Mouse (Mus musculus) intestine, postnatal 0 days (tissue): ENCODE results near the gene Plk2. TPM values are rescaled to one million over a fixed set of nuclear protein-coding genes. Genes with fewer than 3 reads are reported as not detected.

ENCODE experiments used
- ATAC-seq: fragments of 200-750 bp; cut with Nextera tagmentation; 2 replicates; pipeline ENCODE4 v1.8.0; 2017; ENCODE audit warnings: mild to moderate bottlenecking, moderate TSS enrichment, moderate library complexity
- H3K27ac ChIP-seq: fragments of 300-500 bp; sonication (generic); 2 replicates; pipeline ENCODE4 v1.5.1; 2014; ENCODE audit warnings: mild to moderate bottlenecking, low read depth, low read length, moderate library complexity
- H3K27me3 ChIP-seq: fragments of 300-500 bp; sonication (generic); replicated peaks from 2 replicates; pipeline ENCODE4 v1.6.1; 2014; ENCODE audit warnings: low read length, mixed read lengths; ENCODE audit not compliant: control insufficient read depth, insufficient read depth
- H3K36me3 ChIP-seq: fragments of 300-500 bp; sonication (generic); 2 replicates; pipeline ENCODE4 v1.6.1; 2014; ENCODE audit warnings: mild to moderate bottlenecking, moderate library complexity; ENCODE audit not compliant: control insufficient read depth, insufficient read depth
- H3K4me1 ChIP-seq: fragments of 300-500 bp; sonication (generic); replicated peaks from 2 replicates; pipeline ENCODE4 v1.6.1; 2014; ENCODE audit warnings: antibody characterized with exemption, low read length, mixed read lengths; ENCODE audit not compliant: control insufficient read depth, insufficient read depth
- H3K4me2 ChIP-seq: fragments of 300-500 bp; sonication (generic); replicated peaks from 2 replicates; pipeline ENCODE4 v1.6.1; 2014; ENCODE audit warnings: low read depth, mild to moderate bottlenecking, moderate library complexity
- H3K4me3 ChIP-seq: fragments of 300-500 bp; sonication (generic); 2 replicates; pipeline ENCODE4 v1.5.1; 2014; ENCODE audit warnings: low read depth, low read length
- H3K9ac ChIP-seq: fragments of 300-500 bp; sonication (generic); 2 replicates; pipeline ENCODE4 v1.6.1; 2014; ENCODE audit warnings: mild to moderate bottlenecking, low read depth, low read length
- H3K9me3 ChIP-seq: fragments of 300-500 bp; sonication (generic); 2 replicates; pipeline ENCODE4 v1.6.1; 2016; ENCODE audit warnings: mixed run types; ENCODE audit not compliant: control insufficient read depth
- CTCF ChIP-seq: sonication (generic); IDR thresholded peaks from 2 replicates; pipeline ENCODE4 v1.5.1; 2016; ENCODE audit warnings: low read depth, mild to moderate bottlenecking, control low read depth, antibody characterized with exemption, moderate library complexity
- WGBS: fragments of 180-500 bp; shearing (Covaris S2); extraction: QIAGEN DNeasy Blood & Tissue Kit; methylation state at CpG from one replicate; pipeline ENCODE4 v1.1.7; 2014; 5-methylcytosine and 5-hydroxymethylcytosine counted together
- polyA plus RNA-seq: library from polyadenylated mRNA; unstranded; fragments of >200 nt; fragmentation: Nextera tagmentation; extraction: Ambion mirVana; gene quantifications from 2 replicates; pipeline ENCODE4 v1.2.1, GENCODE M21; 2015

Plk2 gene
- polyA plus RNA-seq, 1 experiment from 2014 or later, result 16.4 TPM

DNA sequence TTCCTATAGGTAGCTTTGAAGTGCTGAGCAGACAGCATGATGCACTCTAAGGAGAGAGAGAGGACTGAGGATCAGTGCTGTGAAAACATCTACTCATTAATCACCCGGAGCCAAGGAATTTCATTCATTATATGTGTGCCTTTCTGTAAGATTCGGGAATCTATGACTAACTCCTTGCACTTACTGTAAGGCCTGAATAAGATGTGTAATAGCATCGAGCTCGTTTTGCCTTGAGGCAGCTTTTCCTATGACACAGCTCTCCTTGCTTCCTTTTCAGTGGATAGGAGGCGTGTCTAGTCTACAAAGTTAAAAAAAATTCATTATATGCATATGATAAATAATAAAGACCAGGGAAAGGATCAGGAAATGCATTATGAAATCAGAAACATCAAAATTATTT is 24.8 kb downstream of the Plk2 start:
- Histone ChIP-seq H3K9me3 (no peaks in the 10 kb centered on the region), H3K9ac (no peak overlapping the region), H3K4me1 (no peaks in the 10 kb centered on the region), H3K4me3 (no peak overlapping the region), H3K36me3 (no peaks in the 10 kb centered on the region), H3K27me3 (no peaks in the 10 kb centered on the region), H3K4me2 (no peak overlapping the region), H3K27ac (no peak overlapping the region)
- no peak for ATAC-seq
- TF ChIP-seq CTCF, result no peak
- 85% methylated on average over 5 of the region's 5 CpGs for WGBS

DNA sequence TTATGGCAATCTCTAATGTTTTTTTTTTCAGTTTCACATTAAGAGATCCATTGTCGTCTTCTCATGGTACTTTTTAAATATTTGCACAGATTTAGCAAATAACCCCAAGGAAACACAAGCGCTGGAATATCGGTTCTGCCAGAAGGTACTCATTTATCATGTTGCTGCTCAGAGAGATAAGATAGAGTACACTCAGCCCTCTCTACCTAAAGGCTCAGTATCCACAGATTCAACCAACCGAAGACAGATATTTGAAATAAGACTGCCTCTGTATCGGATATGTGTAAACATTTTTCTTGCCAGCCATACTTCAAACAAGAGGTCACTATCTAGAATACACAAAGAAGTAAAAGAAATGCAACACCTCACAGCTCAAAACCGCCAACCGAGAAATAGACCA is 27.6 kb downstream of the Plk2 start:
- Histone ChIP-seq H3K9me3 (no peaks in the 10 kb centered on the region), H3K4me2 (no peak overlapping the region), H3K27ac (no peak overlapping the region), H3K4me1 (no peaks in the 10 kb centered on the region), H3K27me3 (no peaks in the 10 kb centered on the region), H3K4me3 (no peak overlapping the region), H3K36me3 (no peaks in the 10 kb centered on the region), H3K9ac (no peak overlapping the region)
- 25% methylated on average over 7 of the region's 7 CpGs for WGBS
- no peak for ATAC-seq
- no peak for TF ChIP-seq CTCF

DNA sequence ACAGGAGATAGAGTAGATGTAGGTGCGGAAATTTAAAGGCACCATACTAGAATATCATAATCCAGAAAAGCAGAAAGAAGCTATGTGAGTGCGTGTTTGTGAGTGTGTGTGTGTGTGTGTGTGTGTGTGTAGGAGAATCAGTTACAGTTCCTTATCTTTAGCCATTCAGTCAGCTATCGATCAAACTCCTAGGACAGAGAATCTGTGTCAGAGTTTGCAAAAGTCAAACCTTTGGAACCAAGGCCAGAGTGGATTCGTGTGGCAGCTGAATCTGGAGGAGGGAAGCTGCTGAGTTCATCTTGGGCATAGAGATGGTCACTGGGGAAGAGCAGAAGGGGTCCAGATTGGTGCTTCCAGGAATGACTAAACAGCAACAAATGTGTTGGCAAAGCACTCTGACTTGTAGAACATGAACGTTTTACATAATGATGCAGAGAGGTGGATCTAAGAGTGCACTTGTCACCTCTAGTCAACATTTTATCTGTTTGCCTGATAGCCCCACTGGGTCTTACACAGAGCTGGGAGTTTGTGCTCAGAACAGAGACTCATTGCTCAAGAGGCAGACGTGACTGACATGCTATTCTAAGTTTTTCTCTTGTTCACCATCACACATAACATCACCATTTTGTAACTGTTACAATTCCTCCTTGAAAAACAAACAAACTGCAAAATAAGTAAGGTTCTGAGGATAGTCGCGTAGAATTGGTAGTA is 30.8 kb downstream of the Plk2 start:
- H3K4me2 ChIP-seq, result no peak overlapping the region
- no peak overlapping the region for H3K4me3 ChIP-seq
- no peak overlapping the region for H3K9ac ChIP-seq
- no peak for TF ChIP-seq CTCF
- no peaks in the 10 kb centered on the region for H3K9me3 ChIP-seq
- H3K4me1 ChIP-seq, result 0 out of 2 replicates have a peak, but pooled peaks cover 2% of the 10 kb centered on the region
- H3K27me3 ChIP-seq, result no peaks in the 10 kb centered on the region
- 69% methylated on average over 8 of the region's 8 CpGs for WGBS
- no peak for ATAC-seq
- H3K27ac ChIP-seq, result no peak overlapping the region
- no peaks in the 10 kb centered on the region for H3K36me3 ChIP-seq

DNA sequence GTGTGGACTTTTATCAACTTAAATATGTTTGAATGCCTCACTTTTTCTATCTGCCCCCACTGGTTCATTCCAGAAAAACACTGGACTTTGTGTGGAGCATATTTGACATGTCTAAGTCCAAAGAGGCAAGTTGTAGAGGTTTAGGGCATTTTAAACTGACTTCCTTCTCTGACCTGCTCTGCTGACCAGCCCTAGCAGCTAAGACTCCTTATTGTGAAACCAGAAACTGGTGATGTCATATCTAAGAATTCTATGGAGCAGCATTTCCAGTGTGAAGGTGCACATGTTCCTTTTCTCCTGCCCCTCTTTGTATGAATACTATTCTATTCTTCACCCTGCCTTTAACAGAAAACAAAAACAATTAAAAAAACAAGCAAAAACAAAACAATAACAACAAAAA is 36.5 kb downstream of the Plk2 start:
- no peak for TF ChIP-seq CTCF
- ATAC-seq, result peak; percentile 51; the same call in 1 of the 2 replicates

DNA sequence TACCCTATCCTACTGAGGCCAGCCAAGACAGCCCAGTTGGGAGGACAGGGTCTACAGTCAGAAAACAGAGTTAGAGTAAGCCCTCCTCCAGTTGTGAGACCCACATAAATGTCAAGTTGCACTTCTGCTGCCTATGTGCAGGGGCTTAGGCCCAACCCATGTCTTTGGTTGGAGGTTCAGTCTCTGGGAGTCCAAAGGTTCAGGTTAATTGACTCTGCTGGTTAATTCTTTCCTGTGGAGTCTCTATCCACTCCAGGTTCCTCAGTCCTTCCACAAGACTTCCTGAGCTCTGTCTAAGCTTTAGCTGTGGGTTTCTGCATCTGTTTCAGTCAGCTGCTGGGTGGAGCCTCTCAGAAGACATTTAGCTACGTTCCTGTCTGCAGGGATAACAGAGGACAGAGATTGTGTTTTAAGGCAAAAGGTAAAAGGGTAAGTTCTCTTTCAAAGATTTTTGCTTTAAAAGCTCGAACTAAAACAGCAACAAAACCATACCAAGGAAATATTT is 37.3 kb downstream of the Plk2 start:
- Histone ChIP-seq H3K4me3 (no peak overlapping the region), H3K4me1 (0 out of 2 replicates have a peak, but pooled peaks cover 4% of the 10 kb centered on the region), H3K9me3 (no peaks in the 10 kb centered on the region), H3K4me2 (no peak overlapping the region), H3K27me3 (no peaks in the 10 kb centered on the region), H3K36me3 (no peaks in the 10 kb centered on the region), H3K9ac (no peak overlapping the region), H3K27ac (peak overlapping the region; percentile 35; the same call in 1 of the 2 replicates)
- ATAC-seq, result peak; percentile 64; the same call in 1 of the 2 replicates
- TF ChIP-seq CTCF, result no peak
- 38% methylated on average over 2 of the region's 2 CpGs for WGBS

More for the DNA sequence above, 36.5 kb downstream of the Plk2 start:
- Histone ChIP-seq H3K27ac (no peak overlapping the region), H3K36me3 (no peaks in the 10 kb centered on the region), H3K9ac (no peak overlapping the region), H3K27me3 (no peaks in the 10 kb centered on the region), H3K9me3 (no peaks in the 10 kb centered on the region), H3K4me3 (no peak overlapping the region), H3K4me1 (0 out of 2 replicates have a peak, but pooled peaks cover 4% of the 10 kb centered on the region), H3K4me2 (no peak overlapping the region)

DNA sequence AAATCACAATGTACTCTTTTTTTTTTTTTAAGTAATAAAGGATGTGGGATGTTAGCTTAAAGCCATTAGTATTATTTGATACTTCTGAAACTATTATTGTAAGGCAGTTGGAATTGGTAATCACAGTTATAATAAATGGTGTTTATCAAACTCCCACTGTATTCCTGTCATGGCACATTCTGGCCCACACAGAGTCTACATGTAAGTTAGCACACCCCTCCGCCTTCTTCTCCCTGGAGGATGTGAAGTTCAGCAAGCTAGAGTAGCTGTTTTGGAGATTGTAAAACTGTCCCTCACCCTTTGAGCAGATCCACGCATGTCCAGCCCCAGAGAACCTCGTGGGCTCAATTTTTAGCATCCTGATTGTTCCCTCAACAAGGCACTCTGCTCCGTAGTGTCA is 37.8 kb downstream of the Plk2 start:
- no peaks in the 10 kb centered on the region for H3K9me3 ChIP-seq
- H3K27me3 ChIP-seq, result no peaks in the 10 kb centered on the region
- 0 out of 2 replicates have a peak, but pooled peaks cover 4% of the 10 kb centered on the region for H3K4me1 ChIP-seq
- no peak overlapping the region for H3K27ac ChIP-seq
- H3K4me2 ChIP-seq, result no peak overlapping the region
- TF ChIP-seq CTCF, result no peak
- no peaks in the 10 kb centered on the region for H3K36me3 ChIP-seq
- no peak overlapping the region for H3K4me3 ChIP-seq
- no peak overlapping the region for H3K9ac ChIP-seq
- no peak for ATAC-seq
- WGBS, result 81% methylated on average over 4 of the region's 4 CpGs
